Mouse (Mus musculus) spleen, adult 2 months (tissue): ENCODE results near the gene Arnt2. TPM values are rescaled to one million over a fixed set of nuclear protein-coding genes. Genes with fewer than 3 reads are reported as not detected.

Experiments used
- DNase-seq, 2 experiments: peaks; one replicate each; pipeline versions ENCODE4 v3.0.0 to v3.0.0-alpha.2; 2012 to 2021; ENCODE audit warnings: low spot score in 2 of 2, low read depth in 1 of 2
- H3K27ac ChIP-seq: fragments of 200-500 bp; 2 replicates; pipeline ENCODE4 v1.5.1; 2012; ENCODE audit warnings: low read length, inconsistent platforms; ENCODE audit not compliant: insufficient read depth
- H3K27me3 ChIP-seq: fragments of 200-500 bp; 2 replicates; pipeline ENCODE4 v1.6.1; 2012; ENCODE audit warnings: mild to moderate bottlenecking, moderate library complexity, low read length, inconsistent platforms; ENCODE audit not compliant: control insufficient read depth, insufficient read depth
- H3K36me3 ChIP-seq: fragments of 200-500 bp; 2 replicates; pipeline ENCODE4 v1.6.1; 2012; ENCODE audit warnings: mild to moderate bottlenecking, low read length, inconsistent platforms; ENCODE audit not compliant: control insufficient read depth, insufficient read depth
- H3K4me1 ChIP-seq: fragments of 200-500 bp; 2 replicates; pipeline ENCODE4 v1.6.1; 2011; ENCODE audit warnings: inconsistent platforms; ENCODE audit not compliant: control insufficient read depth, insufficient read depth, insufficient read length
- H3K4me3 ChIP-seq: fragments of 200-500 bp; 2 replicates; pipeline ENCODE4 v1.5.1; 2011; ENCODE audit warnings: mild to moderate bottlenecking, inconsistent platforms; ENCODE audit not compliant: insufficient read depth, insufficient read length; ENCODE audit errors: extremely low read depth
- CTCF ChIP-seq: fragments of 200-500 bp; IDR thresholded peaks from 2 replicates; pipeline ENCODE4 v1.5.1; 2011; ENCODE audit warnings: mild to moderate bottlenecking, inconsistent platforms; ENCODE audit not compliant: insufficient read depth, insufficient read length, insufficient replicate concordance; ENCODE audit errors: extremely low read depth
- POLR2A ChIP-seq: fragments of 200-500 bp; IDR thresholded peaks from 2 replicates; pipeline ENCODE4 v1.6.1; 2011; ENCODE audit warnings: low read depth, low read length, inconsistent platforms
- WGBS: fragments of 180-500 bp; shearing (Covaris S2); methylation state at CpG from one replicate; pipeline ENCODE4 v1.1.7; 2018; 5-methylcytosine and 5-hydroxymethylcytosine counted together
- polyA plus RNA-seq: library from polyadenylated mRNA; depleted of rRNA; stranded (reverse); fragments of >200 nt; gene quantifications from 2 replicates; pipeline ENCODE4 v1.2.3, GENCODE M21; 2012

Gene Arnt2
- polyA plus RNA-seq, 1 experiment: 2.0 TPM

DNA sequence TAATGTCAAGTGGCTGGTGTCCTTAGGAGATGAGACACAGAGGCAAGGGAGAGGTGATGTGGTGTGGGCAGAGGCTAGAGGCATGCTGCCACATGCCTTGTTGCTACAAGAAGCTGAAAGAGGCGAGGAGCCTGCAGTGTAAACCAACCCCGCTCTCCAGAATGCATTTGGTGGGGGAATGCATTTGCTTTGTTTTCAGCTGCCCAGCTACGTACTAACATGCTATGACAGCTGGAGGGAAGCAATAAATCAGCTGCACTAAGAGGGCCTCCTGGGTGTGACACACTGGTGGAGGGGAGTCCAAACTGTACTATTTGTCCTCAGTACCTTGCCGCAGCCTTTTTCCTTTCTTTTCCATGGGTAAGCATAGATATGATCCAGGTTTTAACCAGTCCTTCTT lies 172.3 kb downstream of the Arnt2 start:
- Histone ChIP-seq H3K36me3 (no peaks in the 10 kb centered on the region), H3K27me3 (no peaks in the 10 kb centered on the region), H3K27ac (no peak overlapping the region), H3K4me3 (no peak overlapping the region), H3K4me1 (no peaks in the 10 kb centered on the region)
- no peak for TF ChIP-seq POLR2A
- TF ChIP-seq CTCF: no peak
- 58% methylated on average over 4 of the region's 4 CpGs for WGBS
- no peak for DNase-seq

DNA sequence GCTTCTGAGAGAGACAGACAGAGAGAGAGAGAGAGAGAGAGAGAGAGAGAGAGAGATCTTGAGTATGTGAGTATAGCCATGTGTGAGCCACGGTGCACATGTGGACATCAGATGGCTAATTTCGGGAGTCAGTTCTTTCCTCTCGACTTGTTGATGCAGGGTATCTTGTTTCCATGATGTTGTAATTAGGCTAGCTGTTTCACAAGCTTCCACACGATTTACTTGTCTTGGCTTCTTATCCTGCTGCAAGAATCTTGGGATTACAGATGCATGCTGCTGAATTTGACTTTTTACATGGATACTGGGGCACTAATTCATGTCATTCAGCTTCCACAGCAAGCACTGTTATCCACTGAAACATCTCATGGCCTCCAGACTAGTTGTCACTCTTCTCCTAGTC lies 178.6 kb downstream of the Arnt2 start:
- no peak for DNase-seq
- H3K36me3 ChIP-seq: no peaks in the 10 kb centered on the region
- no peak overlapping the region for H3K4me3 ChIP-seq
- no peaks in the 10 kb centered on the region for H3K27me3 ChIP-seq
- no peaks in the 10 kb centered on the region for H3K4me1 ChIP-seq
- 85% methylated on average over 4 of the region's 4 CpGs for WGBS
- TF ChIP-seq CTCF: no peak
- TF ChIP-seq POLR2A: no peak
- no peak overlapping the region for H3K27ac ChIP-seq

DNA sequence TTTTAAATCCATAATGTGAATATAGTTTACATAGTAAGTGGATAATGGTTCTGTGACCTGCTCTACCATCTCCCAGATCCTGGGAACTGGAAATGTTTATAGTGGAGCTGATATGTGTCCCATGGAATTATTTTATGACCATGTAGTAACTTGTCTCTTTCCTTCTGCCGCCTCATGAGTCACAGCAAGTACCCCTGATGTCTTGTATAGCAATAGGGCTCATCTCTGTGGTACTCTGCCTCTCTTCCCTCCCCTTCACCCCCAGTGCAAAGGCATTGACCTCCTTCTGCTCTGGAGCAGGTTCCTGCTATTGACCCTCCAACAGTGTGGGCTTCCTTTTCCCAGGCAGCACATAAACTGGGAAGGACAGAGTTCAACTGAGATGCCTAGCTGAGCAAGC lies 182.3 kb downstream of the Arnt2 start:
- TF ChIP-seq POLR2A: no peak
- TF ChIP-seq CTCF: no peak
- 88% methylated on average over 1 of the region's 1 CpGs for WGBS
- DNase-seq: no peak

DNA sequence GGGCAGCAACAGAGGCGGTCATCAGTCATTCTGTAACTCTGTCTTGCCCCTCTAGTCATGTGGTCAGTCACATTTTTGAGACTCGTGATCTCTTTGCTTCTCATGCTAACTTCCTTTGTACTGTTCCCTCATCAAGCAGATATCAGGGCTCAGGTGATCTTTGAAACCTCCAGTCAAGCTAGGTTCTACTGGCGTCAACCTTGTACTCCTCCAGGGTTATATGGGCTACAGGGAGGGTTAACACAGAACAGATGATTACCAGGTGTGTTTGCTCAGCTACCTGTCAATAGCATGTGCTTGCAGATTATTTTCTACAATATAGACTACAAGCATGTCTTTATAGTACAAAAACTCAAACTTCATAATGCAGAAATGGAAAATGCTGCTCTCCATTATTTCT lies 183.1 kb downstream of the Arnt2 start:
- Histone ChIP-seq H3K4me3 (no peak overlapping the region), H3K36me3 (no peaks in the 10 kb centered on the region), H3K27ac (no peak overlapping the region), H3K4me1 (no peaks in the 10 kb centered on the region), H3K27me3 (no peaks in the 10 kb centered on the region)
- TF ChIP-seq CTCF: no peak
- no peak for TF ChIP-seq POLR2A
- no peak for DNase-seq
- 79% methylated on average over 3 of the region's 3 CpGs for WGBS

More for the DNA sequence above, 182.3 kb downstream of the Arnt2 start:
- Histone ChIP-seq H3K4me3 (no peak overlapping the region), H3K4me1 (no peaks in the 10 kb centered on the region), H3K27ac (no peak overlapping the region), H3K36me3 (no peaks in the 10 kb centered on the region), H3K27me3 (no peaks in the 10 kb centered on the region)

DNA sequence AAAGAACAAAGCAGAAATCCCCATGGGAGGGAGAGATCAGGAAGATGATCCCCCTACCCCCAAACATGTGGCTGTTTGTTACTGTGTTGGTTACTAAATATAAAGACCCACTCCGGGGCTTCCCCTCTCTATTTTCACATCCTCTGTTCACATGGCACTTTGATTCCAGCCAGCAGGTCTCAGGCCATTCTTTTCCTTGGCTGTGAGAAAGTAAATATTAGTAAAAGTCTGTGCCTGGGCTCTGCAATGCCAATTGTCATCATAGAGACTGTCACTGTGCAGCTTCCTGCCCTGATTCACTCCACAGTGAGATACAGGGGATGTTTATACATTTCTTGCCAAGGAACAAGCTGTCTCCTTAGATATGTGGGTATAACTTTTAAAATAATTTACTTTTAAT lies 197.9 kb downstream of the Arnt2 start:
- WGBS: 11% methylated on average over 1 of the region's 1 CpGs
- Histone ChIP-seq H3K4me3 (no peak overlapping the region), H3K27ac (no peak overlapping the region), H3K27me3 (no peaks in the 10 kb centered on the region), H3K4me1 (peaks cover 2% of the 10 kb centered on the region; the same call in 1 of the 2 replicates), H3K36me3 (no peaks in the 10 kb centered on the region)
- TF ChIP-seq CTCF (no peak), POLR2A (no peak)
- DNase-seq: peak in 1 of 2 experiments; percentile 5

DNA sequence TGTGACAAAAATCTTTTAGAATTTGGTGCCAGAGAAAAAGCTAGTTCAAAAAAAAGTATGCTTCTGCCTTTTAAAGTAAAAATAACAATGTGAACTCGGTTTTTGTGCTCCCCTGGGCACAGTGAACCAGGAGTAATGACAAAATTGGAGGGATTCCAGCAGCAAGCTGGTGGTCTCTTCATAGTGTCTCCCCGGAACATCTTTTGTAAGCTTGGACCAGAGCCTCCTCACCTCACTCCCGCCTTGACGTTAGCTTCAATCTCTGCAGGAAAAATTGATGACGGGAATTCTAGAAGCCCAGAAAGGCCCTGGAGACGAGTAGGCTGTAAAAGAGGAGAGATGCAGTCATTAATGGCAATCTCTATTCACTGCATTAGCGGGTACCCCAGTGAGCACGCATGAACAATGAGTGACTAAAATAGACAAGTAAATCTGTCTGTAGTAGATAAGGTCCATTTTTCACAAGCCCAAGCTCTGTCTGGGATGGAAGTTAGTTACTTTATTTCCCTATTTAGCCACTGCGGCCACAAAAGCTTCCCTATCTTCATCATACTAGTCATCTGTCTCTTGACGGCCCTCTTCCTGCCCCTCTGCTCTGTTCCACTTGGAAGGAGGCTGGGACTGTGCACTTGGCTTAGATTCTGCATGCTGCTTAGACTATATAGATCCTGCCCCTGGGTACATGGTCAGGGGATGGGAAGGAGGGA lies 199.2 kb downstream of the Arnt2 start:
- 56% methylated on average over 10 of the region's 10 CpGs for WGBS
- TF ChIP-seq CTCF (no peak), POLR2A (no peak)
- peaks cover 2% of the 10 kb centered on the region; the same call in 1 of the 2 replicates for H3K4me1 ChIP-seq
- no peak overlapping the region for H3K27ac ChIP-seq
- no peak overlapping the region for H3K4me3 ChIP-seq
- no peaks in the 10 kb centered on the region for H3K36me3 ChIP-seq
- H3K27me3 ChIP-seq: no peaks in the 10 kb centered on the region
- DNase-seq: no peak

DNA sequence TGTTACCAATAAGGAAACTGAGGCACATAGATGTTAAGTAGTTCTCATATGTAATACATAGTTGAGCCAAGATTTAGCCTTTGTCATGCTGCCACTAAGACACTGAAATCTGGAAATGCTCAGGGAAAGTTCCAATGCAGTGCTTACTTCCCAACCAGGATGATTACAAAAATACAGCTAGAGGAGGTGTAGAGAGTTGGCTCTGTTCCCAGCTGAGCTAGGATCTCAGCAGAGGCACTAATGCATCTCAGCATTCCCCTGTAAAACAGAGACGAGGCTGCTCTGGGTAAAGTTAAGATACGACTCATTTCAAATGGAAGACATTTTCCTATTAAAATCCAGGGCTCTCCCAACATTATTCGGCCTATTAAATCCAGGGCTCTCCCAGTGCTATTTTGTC lies 206.0 kb downstream of the Arnt2 start:
- H3K36me3 ChIP-seq: no peaks in the 10 kb centered on the region
- 85% methylated on average over 3 of the region's 3 CpGs for WGBS
- no peak overlapping the region for H3K27ac ChIP-seq
- no peak overlapping the region for H3K4me3 ChIP-seq
- H3K27me3 ChIP-seq: no peaks in the 10 kb centered on the region
- no peak for TF ChIP-seq CTCF
- no peak for TF ChIP-seq POLR2A
- no peaks in the 10 kb centered on the region; the same call in 1 of the 2 replicates for H3K4me1 ChIP-seq
- DNase-seq: no peak
